Mouse (Mus musculus) NIH3T3 (cell line): Measurements from ENCODE around the gene Kcnmb2.

ENCODE experiments used
- DNase-seq: peaks from one replicate; pipeline ENCODE4 v3.0.0-alpha.2; 2012; ENCODE audit warnings: low read depth

Gene Kcnmb2

DNA sequence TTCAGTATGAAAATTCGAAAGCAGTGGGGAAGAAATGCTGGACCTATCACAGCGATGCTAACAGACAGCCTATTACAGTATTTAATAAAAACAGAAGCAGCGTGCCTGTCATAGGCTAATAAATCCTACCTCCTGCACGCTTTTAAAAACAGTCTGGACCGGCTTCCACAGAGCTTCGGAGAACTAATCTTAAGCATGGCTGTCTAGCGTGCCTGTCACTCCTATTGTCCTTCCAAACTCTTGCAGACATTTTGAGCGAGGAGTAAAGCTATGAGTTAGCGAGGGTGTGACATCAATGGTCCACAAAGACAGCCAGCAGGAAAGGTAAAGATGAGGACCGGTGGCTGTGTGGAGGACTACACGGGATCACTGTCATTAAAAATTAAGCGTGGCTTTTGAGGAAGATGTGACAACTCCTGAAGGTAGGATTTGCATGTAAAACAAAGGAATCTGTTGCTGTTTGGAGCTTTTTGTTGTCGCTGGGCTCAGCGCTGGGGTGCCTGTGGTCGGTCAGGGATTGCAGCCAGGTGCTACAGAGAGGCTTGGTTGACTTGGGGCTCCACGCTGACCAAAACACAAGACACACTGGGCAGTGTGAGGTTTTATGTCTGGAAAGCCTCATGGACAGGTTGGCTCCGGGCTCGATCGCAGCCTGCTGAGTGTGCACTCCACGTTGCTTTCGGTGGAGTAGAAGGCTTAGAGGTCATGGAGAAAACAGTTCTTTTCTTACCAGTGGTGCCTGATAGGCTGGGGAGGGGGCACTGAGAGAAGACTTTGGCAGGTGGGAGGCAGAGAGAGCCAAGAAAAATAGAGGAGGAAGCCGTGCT, at the start of gene Kcnmb2:
TSS of gene Kcnmb2 (plus strand) at position 4 of the 827 bp plus-strand sequence.
- DNase-seq = no peak

DNA sequence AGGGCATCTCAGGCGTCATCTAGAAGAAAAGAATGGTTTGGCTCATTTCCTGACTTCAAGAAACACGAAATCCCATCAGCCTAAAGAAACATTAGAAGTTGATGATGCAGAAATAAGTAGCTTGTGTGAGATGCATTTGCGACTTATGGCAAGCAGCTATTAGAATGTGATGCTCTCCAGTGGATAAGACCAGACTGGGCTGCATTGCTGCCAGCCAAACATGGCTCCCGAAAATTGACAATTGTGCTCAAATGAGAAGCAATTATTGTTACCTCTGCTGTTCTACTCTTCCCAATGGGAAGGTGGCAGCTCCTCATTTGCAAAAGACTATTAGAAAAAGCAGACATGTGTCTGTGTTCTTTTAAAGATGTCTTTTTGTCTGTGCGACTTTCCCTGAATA, 38.8 kb upstream of the Kcnmb2 start:
- DNase-seq = no peak

DNA sequence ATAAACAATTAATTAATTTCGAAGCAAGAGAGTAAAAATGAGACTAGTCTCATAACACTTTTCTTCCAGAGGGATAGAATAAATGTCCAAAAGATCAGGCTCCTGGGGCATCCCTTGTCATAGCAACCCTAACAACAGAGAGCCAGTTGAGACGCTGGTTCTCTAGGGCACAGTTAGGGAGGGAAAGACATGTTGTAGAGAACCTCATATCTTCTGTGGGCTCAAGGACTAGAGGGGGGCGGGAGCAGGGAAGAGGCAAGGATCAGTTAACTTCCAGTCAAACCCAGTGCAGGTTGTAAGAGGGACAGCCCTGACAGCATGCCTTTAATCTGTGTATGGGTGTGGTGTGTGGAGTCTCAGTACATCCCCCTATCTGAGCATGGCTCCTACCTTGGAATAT, 38.2 kb upstream of the Kcnmb2 start:
- no peak for DNase-seq

DNA sequence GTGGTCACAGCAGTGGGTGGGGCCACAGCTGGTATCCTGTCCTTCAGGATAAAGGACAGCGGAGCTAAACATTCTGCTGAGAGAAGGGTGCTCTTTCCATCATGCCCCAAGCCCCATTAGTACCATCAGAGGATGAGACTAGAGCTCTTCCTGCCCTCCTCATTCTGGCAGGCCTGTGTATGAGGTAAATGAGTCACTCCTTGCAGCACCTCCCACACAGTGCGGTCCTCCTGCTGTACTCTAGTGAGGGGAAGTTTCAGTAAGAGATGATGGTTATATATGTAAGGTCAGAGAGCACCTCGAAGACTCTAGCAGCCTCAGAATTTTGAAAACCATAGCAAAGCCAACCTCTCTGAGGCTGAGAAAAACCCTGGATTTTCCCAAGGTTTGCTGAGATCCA, 30.8 kb upstream of the Kcnmb2 start:
- no peak for DNase-seq

DNA sequence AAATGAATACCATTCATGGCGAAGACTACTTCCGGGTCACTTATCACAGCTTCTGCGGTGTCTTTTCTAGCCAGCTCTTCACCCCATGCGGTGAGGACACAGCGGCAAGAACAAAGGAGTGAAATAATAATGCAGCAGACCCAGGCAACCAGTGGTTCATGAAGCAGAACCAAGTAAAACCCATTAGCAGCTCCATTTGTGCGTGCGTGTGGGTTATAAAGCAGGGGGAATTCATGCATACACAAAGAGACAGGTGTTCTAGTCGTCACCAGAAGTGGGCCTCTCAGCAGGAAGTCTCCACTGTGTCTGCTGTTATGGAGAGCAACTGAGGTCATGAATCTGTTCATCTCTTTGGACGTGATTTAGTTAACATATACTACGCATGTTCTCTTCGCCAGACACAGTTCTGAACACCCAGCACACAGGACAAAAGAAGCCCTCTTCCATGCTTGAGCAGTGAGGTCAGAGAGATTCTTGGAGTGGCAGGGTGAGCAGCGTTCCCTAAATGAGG, 19.6 kb upstream of the Kcnmb2 start:
- no peak for DNase-seq

DNA sequence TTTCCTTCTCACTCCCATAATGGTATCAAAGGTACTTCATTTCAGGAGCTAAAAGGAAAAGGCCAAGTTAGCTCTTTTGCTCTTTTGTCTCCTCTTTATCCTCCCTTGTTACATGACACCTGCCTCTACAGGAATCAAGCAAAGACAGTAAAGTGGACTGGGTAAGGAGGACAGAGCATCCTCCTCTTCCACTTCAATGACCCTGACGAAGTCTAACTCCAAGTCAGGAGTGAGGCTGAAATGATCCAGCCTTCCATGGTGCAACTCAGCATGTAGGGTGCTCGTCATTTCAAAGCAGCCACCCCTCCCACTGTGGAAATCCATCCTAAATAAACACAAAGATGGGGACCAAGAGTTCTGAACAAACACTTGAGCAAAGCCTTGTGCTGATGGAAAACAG, 9.7 kb upstream of the Kcnmb2 start:
- no peak for DNase-seq

DNA sequence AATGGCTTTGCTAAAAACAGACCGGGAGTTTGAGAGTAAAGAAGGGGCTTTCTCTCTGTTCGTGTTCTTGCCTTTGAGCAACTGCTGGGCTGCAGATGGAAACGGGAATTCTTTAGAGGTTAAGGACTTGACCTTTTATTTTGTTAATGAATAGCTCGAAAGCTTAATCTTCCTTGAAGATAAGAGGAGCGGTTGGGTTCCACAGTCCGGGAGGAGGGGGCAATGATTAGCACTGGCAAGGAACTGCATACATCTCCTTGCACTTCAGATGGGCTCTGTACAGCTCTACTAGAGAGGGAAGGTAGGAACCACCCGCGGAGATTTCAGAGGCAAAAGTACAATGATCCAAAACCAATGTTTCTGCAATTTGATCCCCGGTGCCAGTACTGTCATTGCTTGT, 1.2 kb downstream of the Kcnmb2 start:
- no peak for DNase-seq

DNA sequence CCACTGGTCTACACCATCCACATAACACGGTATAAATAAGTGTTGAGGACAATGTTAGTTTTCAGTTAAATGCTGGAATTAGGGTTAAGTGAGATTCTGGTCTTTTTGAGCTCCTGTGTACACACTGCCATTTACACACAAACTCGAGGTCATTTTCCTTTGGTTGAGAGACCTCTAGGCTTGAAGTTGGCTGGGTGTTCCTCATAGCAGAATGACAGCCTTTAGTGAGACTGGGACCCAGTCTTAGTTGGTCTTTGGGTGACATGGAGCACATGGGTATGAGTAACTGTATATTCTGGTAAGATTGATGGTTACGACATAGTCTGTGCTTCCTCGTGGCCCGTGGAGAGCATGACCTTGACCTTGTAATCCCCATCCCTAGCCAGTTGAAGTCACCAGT, 1.8 kb downstream of the Kcnmb2 start:
- no peak for DNase-seq

DNA sequence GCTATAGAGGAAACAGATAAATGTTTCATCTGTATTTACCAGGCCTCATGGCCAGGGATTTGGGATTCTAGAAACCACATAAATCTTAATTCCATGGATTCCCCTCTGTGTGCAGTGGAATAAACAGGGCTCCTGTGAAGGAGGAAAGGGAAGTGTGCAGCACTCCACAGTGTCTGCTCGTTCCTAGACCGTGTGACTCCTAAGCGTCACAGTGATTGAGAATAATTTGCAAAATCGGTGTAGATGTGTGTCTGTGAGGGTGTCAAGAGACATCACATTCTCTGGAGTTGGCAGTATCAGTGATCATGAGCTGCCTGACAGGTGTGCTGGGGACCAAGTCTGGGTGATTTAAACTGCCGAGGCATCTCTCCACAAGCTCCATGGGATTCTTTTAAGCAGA, 8.9 kb downstream of the Kcnmb2 start:
- DNase-seq = no peak

DNA sequence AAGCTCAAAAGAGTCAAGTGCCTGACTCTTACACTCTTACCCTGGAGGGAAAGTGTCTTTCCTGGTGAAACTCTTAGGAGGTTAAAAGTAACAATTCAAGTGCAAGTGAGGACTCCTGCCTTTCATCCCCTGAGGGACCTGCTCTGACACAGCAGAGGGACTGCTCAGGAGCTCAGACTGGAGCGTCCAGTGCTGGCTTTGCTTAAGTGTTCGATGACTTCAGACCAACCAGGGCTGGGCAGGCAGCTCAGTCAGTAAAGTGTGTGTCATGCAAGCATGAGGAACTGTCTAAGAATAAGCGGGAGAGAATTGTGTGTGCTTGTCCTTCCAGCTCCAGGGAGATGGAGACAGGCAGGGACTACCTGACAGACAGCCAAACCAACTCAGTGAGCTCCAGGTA, 9.4 kb downstream of the Kcnmb2 start:
- no peak for DNase-seq

DNA sequence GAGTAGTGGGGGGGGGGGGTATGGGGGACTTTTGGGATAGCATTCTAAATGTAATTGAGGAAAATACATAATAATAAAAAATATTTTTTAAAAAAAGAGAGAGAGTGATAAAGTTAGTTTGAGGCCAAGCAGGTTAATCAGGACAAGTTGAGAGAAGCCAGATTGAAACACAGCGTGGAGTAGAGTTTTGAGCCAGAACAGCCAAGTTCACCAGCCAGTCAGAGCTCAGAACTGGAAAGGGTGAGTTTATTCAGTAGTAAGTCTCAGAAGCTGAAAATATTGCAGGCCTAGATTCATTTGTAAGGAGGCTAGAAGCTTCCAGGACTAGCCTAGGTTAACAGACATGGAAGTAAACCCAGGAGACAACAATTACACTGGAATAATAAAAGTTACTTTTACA, 26.2 kb downstream of the Kcnmb2 start:
- DNase-seq = no peak

DNA sequence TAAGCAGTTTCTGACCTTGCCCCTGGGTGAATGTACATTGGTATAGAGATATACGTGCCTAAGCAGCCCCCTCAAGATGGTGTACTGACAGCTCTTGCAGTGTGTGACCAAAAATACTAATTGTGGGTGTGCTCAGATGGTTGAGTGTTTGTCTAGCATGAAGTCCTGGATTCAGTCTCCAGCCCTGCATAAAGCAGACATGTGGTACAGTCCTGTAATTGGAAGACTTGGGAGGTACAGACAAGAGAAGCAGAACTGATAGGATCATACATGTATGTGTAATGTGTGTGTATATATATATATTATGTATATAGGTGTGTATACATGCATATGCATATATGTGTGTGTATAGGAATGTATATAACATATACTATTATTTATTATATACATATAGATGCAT, 32.4 kb downstream of the Kcnmb2 start:
- no peak for DNase-seq

DNA sequence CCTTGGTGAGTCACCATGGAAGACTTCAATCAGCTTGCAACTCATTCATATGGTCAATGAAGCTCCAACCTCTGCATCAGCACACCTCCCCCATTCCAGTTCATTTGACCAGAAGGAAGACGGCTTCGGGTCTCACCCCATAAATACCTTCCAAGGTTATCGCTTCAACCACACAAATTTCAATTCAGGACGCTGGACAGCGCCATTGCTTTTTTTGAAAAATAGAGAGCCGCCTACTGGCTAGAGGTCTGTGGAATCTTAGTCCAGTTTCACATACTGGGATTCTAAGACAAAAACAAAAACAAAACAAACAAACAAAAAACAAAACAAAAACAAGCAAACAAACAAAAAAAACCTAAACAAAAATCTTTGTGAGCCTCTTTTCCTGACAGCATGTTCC, 39.2 kb downstream of the Kcnmb2 start:
- DNase-seq = peak; percentile 49

DNA sequence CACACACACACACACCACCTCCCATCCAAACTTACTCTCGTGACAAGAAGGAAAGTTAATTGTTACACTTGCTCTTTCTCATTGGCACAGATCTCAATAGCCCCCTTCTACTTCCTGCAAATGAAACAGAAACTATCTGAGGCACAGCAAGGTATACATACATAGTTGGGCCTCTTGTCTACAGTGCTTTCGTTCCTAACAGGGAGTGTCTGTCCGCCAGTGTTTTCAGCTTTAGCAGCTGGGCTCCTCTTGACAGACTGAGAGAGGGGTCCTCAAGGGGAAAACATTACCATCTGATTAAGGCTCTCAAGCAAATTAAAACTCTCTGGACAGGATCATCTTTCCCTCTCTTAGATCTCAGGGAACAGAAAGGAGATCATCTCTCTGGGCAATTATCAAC, 51.9 kb downstream of the Kcnmb2 start:
- no peak for DNase-seq

DNA sequence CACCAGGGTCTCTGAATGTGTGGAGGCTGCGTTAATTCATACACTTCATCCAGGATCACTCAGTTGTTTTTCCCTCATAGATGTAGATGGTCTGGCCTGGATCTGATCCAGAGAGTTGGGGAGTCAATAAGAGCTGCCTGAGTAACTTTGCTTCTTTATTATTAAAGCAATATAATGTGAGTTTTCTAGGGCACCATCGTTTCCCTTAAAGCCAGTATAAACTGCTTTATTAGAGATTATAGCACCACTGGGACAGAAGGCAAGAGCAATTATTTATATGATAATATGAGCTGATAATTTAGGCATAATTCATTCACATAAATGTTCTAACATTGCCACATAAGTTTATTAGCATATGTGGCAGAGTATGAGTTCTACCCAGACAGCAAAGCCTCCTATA, 52.7 kb downstream of the Kcnmb2 start:
- no peak for DNase-seq

DNA sequence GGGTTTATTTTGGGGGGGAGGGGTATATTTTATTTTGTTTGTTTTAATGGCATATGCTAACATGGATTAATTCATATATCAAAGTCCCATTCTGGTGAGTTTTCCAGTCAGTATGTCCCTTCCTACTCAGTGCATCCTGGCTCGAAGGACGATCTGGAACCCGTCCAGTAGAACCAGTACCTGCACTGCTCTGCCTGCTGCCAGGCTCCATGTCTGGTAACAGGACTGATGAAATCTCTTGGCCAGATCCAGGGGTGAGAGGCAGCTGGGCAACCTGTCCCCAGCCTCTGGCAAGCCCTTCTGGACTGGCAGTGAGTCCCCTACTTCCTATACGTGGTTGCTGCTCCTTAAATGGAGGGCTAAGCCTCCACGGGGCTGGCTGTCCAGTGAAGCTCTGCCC, 57.5 kb downstream of the Kcnmb2 start:
- DNase-seq = no peak

DNA sequence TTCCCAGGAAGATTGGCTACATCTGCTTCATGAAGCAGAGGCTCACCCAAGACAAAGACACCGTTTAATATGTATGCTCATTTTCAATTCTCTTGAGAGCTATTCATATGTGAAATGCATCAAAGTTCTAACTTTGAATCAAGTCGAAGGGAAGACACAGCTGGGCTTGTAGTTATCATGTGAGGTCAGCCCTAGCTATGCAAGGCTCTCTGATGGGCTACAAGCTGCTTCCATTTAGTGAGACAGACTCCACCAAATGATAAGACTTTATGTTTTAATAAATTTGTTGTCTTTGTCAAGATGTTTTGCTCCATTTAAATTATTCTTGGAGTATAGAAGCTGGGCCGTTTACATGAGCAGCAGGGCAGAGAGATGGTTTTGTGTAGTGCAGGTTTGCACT, 58.9 kb downstream of the Kcnmb2 start:
- DNase-seq = no peak

DNA sequence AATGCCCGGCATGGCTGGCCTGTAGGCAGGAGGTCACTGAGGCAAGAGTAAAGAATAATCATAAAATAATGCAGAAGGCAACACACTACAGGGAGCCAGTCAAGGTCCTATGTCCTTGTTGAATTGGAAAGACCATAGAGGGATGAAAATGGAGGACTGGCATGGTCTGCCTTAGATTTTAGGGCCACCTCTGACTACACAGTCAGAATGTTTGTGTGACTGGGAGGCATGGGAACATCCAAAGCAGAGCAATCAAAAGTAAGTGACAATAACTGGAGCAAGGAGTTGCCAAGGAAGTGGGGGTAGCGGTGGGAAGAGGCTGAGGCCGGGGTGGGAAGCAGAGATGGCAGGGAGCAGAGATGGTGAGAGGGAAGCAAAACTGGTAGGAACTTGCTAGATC, 60.8 kb downstream of the Kcnmb2 start:
- DNase-seq = no peak

DNA sequence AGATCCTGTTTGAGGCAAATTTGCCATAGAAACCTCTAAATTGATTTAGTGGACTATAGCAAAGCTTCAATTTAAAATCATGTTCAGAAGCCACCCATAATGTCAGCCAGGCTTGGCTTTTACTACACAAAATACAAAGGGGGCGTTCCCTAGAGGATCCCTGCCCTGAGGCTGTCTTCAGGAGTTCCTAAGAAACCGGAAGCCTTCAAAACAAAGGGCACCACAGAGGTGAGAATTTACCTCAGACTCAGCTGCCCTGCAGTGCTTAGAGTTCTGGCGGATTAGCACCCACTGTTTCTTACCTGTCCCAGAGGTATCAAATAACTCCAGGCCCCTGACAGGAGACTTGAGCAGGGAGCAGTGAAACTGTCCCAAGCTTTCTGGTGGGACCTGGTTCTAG, 77.4 kb downstream of the Kcnmb2 start:
- DNase-seq = no peak

DNA sequence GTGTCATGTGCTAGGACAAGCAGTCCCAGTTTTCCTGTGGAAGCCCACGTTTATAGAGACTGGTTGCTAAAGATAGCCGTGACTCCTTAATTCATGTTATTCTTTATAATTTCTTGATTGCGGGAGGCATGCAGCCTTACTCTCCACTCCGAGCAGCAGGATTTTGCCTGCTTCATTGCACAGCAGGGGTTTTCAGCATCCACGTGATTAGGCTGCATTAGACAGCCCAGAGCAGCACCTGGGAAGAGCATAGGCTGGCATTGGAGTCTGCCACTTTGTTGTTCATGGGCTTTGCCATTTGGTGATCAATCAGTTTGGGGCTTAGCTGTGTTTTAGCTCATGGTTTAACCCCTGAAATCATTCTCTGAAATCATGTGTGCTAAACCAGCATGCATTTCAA, 80.1 kb downstream of the Kcnmb2 start:
- no peak for DNase-seq

DNA sequence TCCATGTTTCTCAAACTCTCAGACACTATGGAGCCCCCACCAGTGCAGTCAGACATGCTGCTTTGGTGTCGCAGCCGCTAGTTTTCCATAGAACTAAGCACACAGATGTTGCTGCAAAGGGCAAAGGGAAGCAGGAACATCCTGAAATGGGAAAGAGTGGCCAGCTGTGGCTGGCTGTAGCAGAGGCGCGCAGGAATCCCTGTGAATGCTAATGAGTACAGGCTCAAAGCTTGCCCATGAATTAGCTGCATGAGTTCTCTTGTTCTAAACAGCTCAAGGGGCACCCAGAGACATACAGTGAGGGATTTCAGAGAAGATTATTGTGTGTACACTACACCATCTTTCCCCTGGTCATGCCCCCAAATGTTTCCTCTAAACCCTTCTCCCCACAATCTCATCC, 82.8 kb downstream of the Kcnmb2 start:
- DNase-seq = no peak

DNA sequence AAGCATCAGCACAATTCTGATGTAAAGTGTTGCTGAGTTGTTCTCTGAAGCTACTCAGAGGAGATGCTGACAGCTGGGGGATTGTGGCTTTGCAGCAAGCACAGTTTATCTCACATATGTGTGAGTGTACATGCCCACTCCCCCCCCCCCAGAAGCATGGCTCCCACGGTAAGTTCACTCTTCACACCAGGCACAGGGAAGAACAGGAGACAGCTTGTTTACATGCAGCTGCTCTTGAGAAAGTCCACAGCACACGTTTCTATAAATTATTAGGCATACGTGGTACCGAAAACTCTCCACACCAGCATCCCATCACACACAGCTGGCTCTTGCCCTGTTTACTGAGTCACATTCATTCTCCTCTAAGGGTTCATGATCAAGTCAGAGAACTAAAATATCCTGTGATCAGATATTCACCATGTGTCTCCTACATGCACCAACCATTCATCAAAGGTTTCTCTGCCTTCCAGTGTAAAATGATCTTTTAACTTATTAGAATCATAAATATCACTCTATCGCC, 89.3 kb downstream of the Kcnmb2 start:
- DNase-seq = no peak

DNA sequence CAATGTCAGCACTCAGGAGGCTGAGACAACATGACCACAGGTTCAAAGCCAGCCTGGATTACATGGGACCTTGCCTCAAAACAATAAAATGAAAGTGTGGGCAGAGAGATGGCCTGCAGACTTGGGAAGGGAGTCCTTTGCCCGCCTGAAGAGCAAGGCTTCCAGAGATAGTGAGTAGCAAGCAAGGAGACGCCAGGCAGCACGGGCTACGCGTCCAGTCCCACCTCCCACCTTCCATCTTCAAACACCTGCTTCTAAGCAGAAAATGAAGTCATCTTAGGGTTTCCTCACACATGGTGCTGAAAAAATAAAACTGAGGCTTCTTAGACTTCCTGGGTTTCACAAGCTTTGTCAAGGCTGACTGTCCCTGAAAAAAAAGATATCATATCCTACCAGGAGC, 109.3 kb downstream of the Kcnmb2 start:
- no peak for DNase-seq
